Mouse (Mus musculus) liver, embryonic 14.5 days (tissue): ENCODE measurements at regions not wholly inside any gene's neighbourhood (a gene's known extent, or its start where the extent isn't known, plus 50 kb on each side); places are given as distances from the start of the nearest gene placed in this dataset.

ENCODE experiments used
- ATAC-seq: fragments of 200-750 bp; cut with Nextera tagmentation; 2 replicates; pipeline ENCODE4 v1.8.0; 2017; ENCODE audit warnings: moderate number of reproducible peaks, mild to moderate bottlenecking, moderate library complexity; ENCODE audit not compliant: insufficient read depth
- DNase-seq, 3 experiments: peaks; one replicate each; pipeline ENCODE4 v3.0.0-alpha.2; 2012 to 2013; ENCODE audit warnings: low read depth in 3 of 3, low spot score in 3 of 3
- H3K27ac ChIP-seq: fragments of 300-500 bp; sonication (generic); 2 replicates; pipeline ENCODE4 v1.5.1; 2014; ENCODE audit warnings: moderate library complexity, mild to moderate bottlenecking, control low read depth, inconsistent platforms
- H3K27me3 ChIP-seq: fragments of 300-500 bp; sonication (generic); 2 replicates; pipeline ENCODE4 v1.6.1; 2014; ENCODE audit warnings: mild to moderate bottlenecking, low read length, moderate library complexity; ENCODE audit not compliant: control insufficient read depth, insufficient read depth
- H3K36me3 ChIP-seq: fragments of 300-500 bp; sonication (generic); replicated peaks from 2 replicates; pipeline ENCODE4 v1.6.1; 2014; ENCODE audit warnings: low read depth; ENCODE audit not compliant: control insufficient read depth, insufficient read depth
- H3K4me1 ChIP-seq, 2 experiments: fragments of 200-500 bp in 1 of 2; fragments of 300-500 bp in 1 of 2; sonication (generic) in 1 of 2; replicated peaks; 2 replicates each; pipeline ENCODE4 v1.6.1; 2012 to 2014; ENCODE audit warnings: antibody characterized with exemption in 1 of 2, inconsistent platforms in 1 of 2, low read length in 1 of 2; ENCODE audit not compliant: control insufficient read depth in 2 of 2, insufficient read depth in 2 of 2
- H3K4me2 ChIP-seq: fragments of 300-500 bp; sonication (generic); 2 replicates; pipeline ENCODE4 v1.6.1; 2014; ENCODE audit warnings: low read depth, mild to moderate bottlenecking, control low read depth, moderate library complexity
- H3K4me3 ChIP-seq, 2 experiments: fragments of 200-500 bp in 1 of 2; fragments of 300-500 bp in 1 of 2; sonication (generic) in 1 of 2; 2 replicates each; pipeline ENCODE4 v1.5.1; 2012 to 2014; ENCODE audit warnings: low read depth in 2 of 2, low read length in 2 of 2, mild to moderate bottlenecking in 2 of 2, control low read depth in 1 of 2, inconsistent platforms in 1 of 2, moderate library complexity in 1 of 2; ENCODE audit not compliant: insufficient read depth in 1 of 2
- H3K9ac ChIP-seq: fragments of 300-500 bp; sonication (generic); replicated peaks from 2 replicates; pipeline ENCODE4 v1.6.1; 2014; ENCODE audit warnings: mild to moderate bottlenecking, control low read depth, moderate library complexity
- H3K9me3 ChIP-seq: fragments of 300-500 bp; sonication (generic); 2 replicates; pipeline ENCODE4 v1.6.1; 2016; ENCODE audit warnings: low read length, mixed read lengths; ENCODE audit not compliant: control insufficient read depth
- CTCF ChIP-seq: IDR thresholded peaks from 2 replicates; pipeline ENCODE4 v1.5.1; 2016; ENCODE audit warnings: antibody characterized with exemption, low read depth, control low read depth
- EP300 ChIP-seq: IDR thresholded peaks from 2 replicates; pipeline ENCODE4 v1.6.1; 2016; ENCODE audit warnings: antibody characterized with exemption, low read depth
- WGBS: fragments of 180-500 bp; shearing (Covaris S2); extraction: QIAGEN DNeasy Blood & Tissue Kit; methylation state at CpG from one replicate; pipeline ENCODE4 v1.1.7; 2014; ENCODE audit not compliant: insufficient replicate concordance; 5-methylcytosine and 5-hydroxymethylcytosine counted together

DNA sequence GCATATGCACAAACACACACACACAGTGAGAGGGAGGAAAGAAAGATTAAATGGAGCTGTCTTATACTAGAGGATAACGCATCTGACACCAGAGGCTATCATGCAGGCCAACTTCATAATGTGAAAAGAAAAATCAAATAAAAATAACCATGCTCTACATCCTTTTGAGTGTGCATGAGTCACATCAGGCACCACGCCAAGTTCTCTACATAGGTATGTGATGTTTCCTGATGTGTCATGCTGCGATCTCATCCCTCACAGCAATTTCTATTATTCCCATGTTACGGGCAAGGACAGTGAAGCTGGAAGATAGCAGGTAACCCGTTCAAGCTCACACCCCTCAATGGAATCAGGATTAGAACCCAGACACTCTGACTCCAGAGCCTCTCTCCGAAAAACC is 346.4 kb upstream of the Rgma start:
- Histone ChIP-seq H3K9me3 (no peaks in the 10 kb centered on the region), H3K27ac (no peak overlapping the region), H3K4me1 (no peaks in the 10 kb centered on the region), H3K9ac (no peak overlapping the region), H3K27me3 (no peaks in the 10 kb centered on the region), H3K4me3 (no peak overlapping the region), H3K36me3 (no peaks in the 10 kb centered on the region), H3K4me2 (no peak overlapping the region)
- ATAC-seq, result no peak
- no peak for TF ChIP-seq CTCF
- no peak for TF ChIP-seq EP300
- no peak for DNase-seq
- 62% methylated on average over 6 of the region's 6 CpGs for WGBS

DNA sequence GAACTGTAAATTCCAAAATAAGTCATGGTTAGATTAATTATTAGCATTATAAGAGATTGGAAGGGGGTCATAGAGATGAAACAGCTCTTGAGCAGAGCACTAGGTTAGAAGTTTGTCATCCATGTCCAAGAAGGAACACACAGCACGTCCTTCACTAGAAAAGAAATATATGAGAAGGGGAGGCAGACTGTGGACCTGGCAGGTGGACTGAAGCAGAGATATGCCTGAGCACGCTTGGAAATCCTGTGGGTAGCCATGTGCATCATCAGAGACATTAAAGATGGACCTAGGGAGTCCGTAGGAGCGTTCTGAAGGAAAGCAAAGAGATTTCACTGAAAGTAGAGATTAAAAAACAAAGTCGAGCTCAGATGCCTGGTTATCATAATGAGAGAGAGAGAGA is 343.9 kb upstream of the Rgma start:
- ATAC-seq (no peak), DNase-seq (no peak)
- H3K27me3 ChIP-seq, result no peaks in the 10 kb centered on the region
- no peak overlapping the region for H3K9ac ChIP-seq
- no peak overlapping the region for H3K27ac ChIP-seq
- TF ChIP-seq CTCF (no peak), EP300 (no peak)
- H3K4me3 ChIP-seq, result no peak overlapping the region
- H3K36me3 ChIP-seq, result no peaks in the 10 kb centered on the region
- H3K4me1 ChIP-seq, result no peaks in the 10 kb centered on the region
- H3K9me3 ChIP-seq, result no peaks in the 10 kb centered on the region
- no peak overlapping the region for H3K4me2 ChIP-seq
- WGBS, result 51% methylated on average over 5 of the region's 5 CpGs

DNA sequence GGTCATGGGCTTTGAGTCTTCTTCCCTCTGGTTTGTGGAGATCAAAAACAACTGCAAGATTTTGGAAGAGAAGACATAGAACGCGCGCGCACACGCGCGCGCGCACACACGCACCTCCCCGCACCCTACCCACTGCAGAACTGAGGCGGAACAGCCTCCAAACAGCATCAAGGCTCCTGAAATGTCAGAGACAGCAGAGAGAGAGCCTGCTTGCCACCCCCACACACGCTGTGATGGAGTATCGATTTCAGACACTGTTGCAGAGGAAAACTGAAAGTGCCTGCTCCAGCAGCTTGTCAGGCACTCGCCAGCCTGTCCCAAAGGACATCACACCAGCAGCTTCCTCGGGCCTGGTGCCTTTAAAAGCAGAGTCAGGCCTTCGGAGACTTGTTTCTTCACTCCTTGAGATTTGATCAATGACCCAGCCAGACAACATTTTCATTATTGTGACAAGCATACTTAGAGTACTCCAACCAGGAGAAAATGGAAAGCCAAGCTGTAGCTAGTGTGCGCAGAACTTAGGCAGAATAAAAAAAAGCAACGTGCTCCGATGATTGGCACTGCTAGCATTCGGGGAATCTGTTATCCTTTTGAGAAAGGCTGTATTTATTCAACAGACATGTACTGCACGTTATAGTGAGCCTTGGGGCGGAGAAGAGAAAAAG is 342.9 kb upstream of the Rgma start:
- ATAC-seq, result no peak
- no peak for DNase-seq
- H3K9me3 ChIP-seq, result no peaks in the 10 kb centered on the region
- H3K9ac ChIP-seq, result no peak overlapping the region
- no peaks in the 10 kb centered on the region for H3K27me3 ChIP-seq
- H3K4me3 ChIP-seq, result no peak overlapping the region
- H3K27ac ChIP-seq, result no peak overlapping the region
- no peaks in the 10 kb centered on the region for H3K4me1 ChIP-seq
- no peak overlapping the region for H3K4me2 ChIP-seq
- WGBS, result 72% methylated on average over 23 of the region's 23 CpGs
- TF ChIP-seq CTCF, result no peak
- TF ChIP-seq EP300, result no peak
- H3K36me3 ChIP-seq, result no peaks in the 10 kb centered on the region

DNA sequence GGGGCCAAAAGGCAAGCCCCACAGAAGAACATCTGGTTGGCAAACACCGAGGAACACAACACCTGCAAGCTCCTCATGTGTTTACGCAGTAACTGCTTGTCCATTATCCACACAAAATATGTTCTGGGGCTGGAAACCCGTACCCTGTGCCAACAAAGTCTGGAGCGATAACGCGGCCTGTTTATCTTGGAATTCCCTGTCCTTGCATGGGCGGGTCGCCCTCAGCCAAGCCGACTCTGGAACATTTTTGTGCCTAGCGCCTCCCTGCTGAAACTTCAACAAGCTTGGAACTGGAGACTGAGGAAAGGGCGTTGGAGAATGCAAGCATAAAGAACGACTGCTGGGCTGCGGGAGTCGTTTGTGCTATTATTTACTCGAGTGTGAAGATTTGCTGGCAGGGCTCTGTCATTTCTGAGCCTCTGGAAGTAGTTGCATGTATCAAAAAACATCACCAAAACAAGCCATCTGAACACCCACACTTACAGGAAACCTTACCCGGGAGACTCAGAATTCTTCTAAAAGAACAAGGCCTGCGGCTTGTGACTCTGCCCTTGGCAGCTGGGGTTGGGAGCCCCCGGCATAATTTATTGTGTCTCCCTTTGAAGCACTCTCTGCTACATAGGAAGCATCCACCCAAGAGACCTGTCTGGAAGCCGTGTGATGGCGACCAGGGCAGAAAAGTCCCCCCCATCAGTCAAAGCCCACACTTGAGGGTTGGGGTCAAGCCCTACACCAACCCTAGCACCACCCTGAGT is 338.3 kb upstream of the Rgma start:
- Histone ChIP-seq H3K4me2 (no peak overlapping the region), H3K27ac (no peak overlapping the region), H3K9ac (no peak overlapping the region), H3K9me3 (no peaks in the 10 kb centered on the region), H3K27me3 (no peaks in the 10 kb centered on the region), H3K36me3 (no peaks in the 10 kb centered on the region), H3K4me1 (no peaks in the 10 kb centered on the region), H3K4me3 (no peak overlapping the region)
- TF ChIP-seq CTCF (no peak), EP300 (no peak)
- DNase-seq (no peak), ATAC-seq (no peak)
- 61% methylated on average over 20 of the region's 20 CpGs for WGBS

DNA sequence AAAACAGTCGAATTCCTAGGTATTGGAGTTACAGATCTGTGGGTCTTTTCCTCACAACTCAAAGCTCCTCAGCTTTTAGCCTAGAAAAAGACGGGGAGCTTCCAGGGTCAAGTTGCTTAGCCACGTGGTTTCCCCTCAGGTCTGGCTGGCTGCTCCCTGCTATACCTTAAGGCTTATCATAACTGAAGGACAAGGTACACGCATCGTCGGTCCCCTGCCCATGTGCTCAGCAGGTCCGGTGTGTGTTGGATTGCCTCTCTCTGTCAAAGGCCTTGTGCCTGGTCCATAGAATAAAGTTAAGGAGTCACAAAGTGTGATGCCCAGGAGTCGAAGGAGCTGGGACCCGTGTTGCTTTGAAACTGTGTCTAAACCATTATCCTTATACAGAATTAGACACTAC is 337.7 kb upstream of the Rgma start:
- no peak for DNase-seq
- ATAC-seq, result no peak
- Histone ChIP-seq H3K27ac (no peak overlapping the region), H3K9me3 (no peaks in the 10 kb centered on the region), H3K4me2 (no peak overlapping the region), H3K4me1 (no peaks in the 10 kb centered on the region), H3K4me3 (no peak overlapping the region), H3K9ac (no peak overlapping the region), H3K36me3 (no peaks in the 10 kb centered on the region), H3K27me3 (no peaks in the 10 kb centered on the region)
- WGBS, result 72% methylated on average over 9 of the region's 9 CpGs
- TF ChIP-seq CTCF (no peak), EP300 (no peak)
